Mouse (Mus musculus) v-Abl transformed pro-B cells (cell line): Measurements from ENCODE around the gene C8b.

Source experiments
- in situ Hi-C, 2 experiments: fragments of 400-800 bp; cut with MboI; formaldehyde crosslinking; loops; one replicate each; pipeline ENCODE4 v1.15.1; 2025; ENCODE audit not compliant: unreplicated experiment in 2 of 2

C8b gene

GRCm38 (mm10) chr4:104805414-104806257 is 39.5 kb downstream of the C8b start:
- in situ Hi-C loops = no loop called here

GRCm38 (mm10) chr4:104810710-104811286 is 44.7 kb downstream of the C8b start:
- in situ Hi-C loops = no loop called here

- in situ Hi-C loops = no loop called here
These were observed 47.5 kb downstream of the C8b start for GRCm38 (mm10) chr4:104813617-104814016.

GRCm38 (mm10) chr4:104816519-104817232 is 50.6 kb downstream of the C8b start:
- in situ Hi-C loops = no loop called here

- in situ Hi-C loops = no loop called here
These were observed 51.4 kb downstream of the C8b start for GRCm38 (mm10) chr4:104817509-104817908.

- in situ Hi-C loops = no loop called here
These were observed 52.9 kb downstream of the C8b start for GRCm38 (mm10) chr4:104818986-104819385.

GRCm38 (mm10) chr4:104819891-104820290 is 53.8 kb downstream of the C8b start:
- in situ Hi-C loops = no loop called here

GRCm38 (mm10) chr4:104823597-104824101 is 57.5 kb downstream of the C8b start:
- in situ Hi-C loops = no loop called here

GRCm38 (mm10) chr4:104824381-104825077 is 58.4 kb downstream of the C8b start:
- in situ Hi-C loops = no loop called here

- in situ Hi-C loops = no loop called here
These were observed 62.8 kb downstream of the C8b start for GRCm38 (mm10) chr4:104828939-104829338.

GRCm38 (mm10) chr4:104835096-104835495 is 69.0 kb downstream of the C8b start:
- in situ Hi-C loops = no loop called here

- in situ Hi-C loops = no loop called here
These were observed 72.2 kb downstream of the C8b start for GRCm38 (mm10) chr4:104838342-104838741.

- in situ Hi-C loops = no loop called here
These were observed 76.1 kb downstream of the C8b start for GRCm38 (mm10) chr4:104842204-104842603.

GRCm38 (mm10) chr4:104843546-104843945 is 77.4 kb downstream of the C8b start:
- in situ Hi-C loops = no loop called here
